Mouse (Mus musculus) thymus, adult 2 months (tissue): Measurements from ENCODE around the gene Paxip1.

Source experiments
- CTCF ChIP-seq: fragments of 200-500 bp; IDR thresholded peaks from 2 replicates; pipeline ENCODE4 v1.5.1; 2012; ENCODE audit warnings: mild to moderate bottlenecking, control low read depth, low read length, moderate library complexity, borderline replicate concordance; ENCODE audit not compliant: control insufficient read depth, poor library complexity, insufficient read depth; ENCODE audit errors: extremely low read depth
- POLR2A ChIP-seq: fragments of 200-500 bp; IDR thresholded peaks from 2 replicates; pipeline ENCODE4 v1.6.1; 2012; ENCODE audit warnings: mild to moderate bottlenecking, low read length, control low read depth, moderate library complexity; ENCODE audit not compliant: control insufficient read depth, poor library complexity, insufficient read depth; ENCODE audit errors: extremely low read depth

- TF ChIP-seq CTCF = no peak
- TF ChIP-seq POLR2A = no peak
Observed at GRCm38 (mm10) chr5:27744944-27745343, 46.5 kb downstream of the Paxip1 start.
